Mouse (Mus musculus) heart, embryonic 12.5 days (tissue): ENCODE results near the gene Gm20816. TPM values are rescaled to one million over a fixed set of nuclear protein-coding genes. Genes with fewer than 3 reads are reported as not detected.
"Not testable (repeated sequence)": the region's sequence is repeated elsewhere in the genome, so short reads cannot be mapped to it uniquely, and the experiment has no call there.

Experiments used
- ATAC-seq: fragments of 200-750 bp; cut with Nextera tagmentation; 2 replicates; pipeline ENCODE4 v1.8.0; 2017; ENCODE audit warnings: moderate TSS enrichment, moderate library complexity; ENCODE audit not compliant: insufficient number of reproducible peaks, low FRiP score
- H3K27ac ChIP-seq: fragments of 300-500 bp; sonication (generic); 2 replicates; pipeline ENCODE4 v1.5.1; 2016; ENCODE audit warnings: mild to moderate bottlenecking, moderate library complexity; ENCODE audit not compliant: poor library complexity, severe bottlenecking
- H3K27me3 ChIP-seq: fragments of 300-500 bp; sonication (generic); replicated peaks from 2 replicates; pipeline ENCODE4 v1.6.1; 2016; ENCODE audit warnings: mild to moderate bottlenecking, moderate library complexity
- H3K36me3 ChIP-seq: fragments of 300-500 bp; sonication (generic); 2 replicates; pipeline ENCODE4 v1.6.1; 2016; ENCODE audit warnings: mild to moderate bottlenecking, moderate library complexity
- H3K4me1 ChIP-seq: fragments of 300-500 bp; sonication (generic); replicated peaks from 2 replicates; pipeline ENCODE4 v1.6.1; 2016; ENCODE audit warnings: mild to moderate bottlenecking
- H3K4me2 ChIP-seq: fragments of 300-500 bp; sonication (generic); 2 replicates; pipeline ENCODE4 v1.6.1; 2016; ENCODE audit warnings: mild to moderate bottlenecking, moderate library complexity
- H3K4me3 ChIP-seq: fragments of 300-500 bp; sonication (generic); 2 replicates; pipeline ENCODE4 v1.5.1; 2016; ENCODE audit warnings: mild to moderate bottlenecking
- H3K9ac ChIP-seq: fragments of 300-500 bp; sonication (generic); 2 replicates; pipeline ENCODE4 v1.6.1; 2016; ENCODE audit warnings: mild to moderate bottlenecking, moderate library complexity
- H3K9me3 ChIP-seq: fragments of 300-500 bp; sonication (generic); replicated peaks from 2 replicates; pipeline ENCODE4 v1.6.1; 2016; ENCODE audit warnings: mild to moderate bottlenecking, moderate library complexity
- WGBS: fragments of 180-500 bp; shearing (Covaris S2); methylation state at CpG from one replicate; pipeline ENCODE4 v1.1.7; 2016; 5-methylcytosine and 5-hydroxymethylcytosine counted together
- polyA plus RNA-seq: library from polyadenylated mRNA; unstranded; fragments of >200 nt; fragmentation: Nextera tagmentation; extraction: Ambion mirVana; gene quantifications from 2 replicates; pipeline ENCODE4 v1.2.1, GENCODE M21; 2016

Gene Gm20816
- not detected in 2 replicates for polyA plus RNA-seq

DNA sequence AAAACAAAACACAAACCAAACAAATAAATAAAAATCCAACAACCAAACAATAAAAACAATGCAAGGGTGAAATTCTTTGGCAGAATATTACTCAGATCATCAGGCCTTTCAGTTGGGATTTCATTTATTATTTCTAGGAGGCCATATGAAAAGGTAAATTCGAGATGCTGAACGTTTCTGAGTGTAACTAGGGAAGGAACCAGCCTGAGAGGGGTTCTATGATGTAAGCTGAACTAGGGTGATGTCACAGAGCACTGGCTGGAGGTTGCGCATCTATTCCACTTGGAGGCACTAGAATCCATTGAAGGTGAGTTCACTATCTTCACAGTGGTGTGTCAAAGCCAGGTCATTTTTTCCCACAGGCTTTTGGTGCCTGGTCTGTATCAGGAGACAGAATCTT, at the start of gene Gm20816:
TSS of gene Gm20816 (plus strand) at position 301 of the 400 bp plus-strand sequence.
- H3K9ac ChIP-seq, H3K27me3 ChIP-seq, ATAC-seq, H3K4me2 ChIP-seq, H3K27ac ChIP-seq, H3K4me1 ChIP-seq, H3K36me3 ChIP-seq, H3K9me3 ChIP-seq, H3K4me3 ChIP-seq: not testable (repeated sequence)
- no CpG with 5 or more reads among the region's 3 CpGs for WGBS

Other genes with a start within 250 kb of the Gm20816 start
- gene Gm20937, start 243.1 kb upstream of the Gm20816 start, polyA plus RNA-seq: not detected in 2 replicates